Mouse (Mus musculus) intestine, embryonic 14.5 days (tissue): ENCODE results near the gene Gm20431. TPM values are rescaled to one million over a fixed set of nuclear protein-coding genes. Genes with fewer than 3 reads are reported as not detected.
A peak's percentile ranks its signal among the peaks of the same experiment; 100 is the strongest.

Experiments
- ATAC-seq: fragments of 200-750 bp; cut with Nextera tagmentation; replicated peaks from 2 replicates; pipeline ENCODE4 v1.8.0; 2017; ENCODE audit warnings: low read depth, moderate number of reproducible peaks, moderate TSS enrichment, moderate library complexity; ENCODE audit not compliant: low FRiP score, low TSS enrichment
- DNase-seq: peaks from one replicate; pipeline ENCODE4 v3.0.0-alpha.2; 2018; ENCODE audit warnings: low spot score
- H3K27ac ChIP-seq: fragments of 300-500 bp; sonication (generic); 2 replicates; pipeline ENCODE4 v1.5.1; 2014; ENCODE audit warnings: low read depth, mild to moderate bottlenecking, control low read depth
- H3K27me3 ChIP-seq: fragments of 300-500 bp; sonication (generic); replicated peaks from 2 replicates; pipeline ENCODE4 v1.6.1; 2014; ENCODE audit warnings: low read length, control low read depth; ENCODE audit not compliant: control insufficient read depth, insufficient read depth
- H3K36me3 ChIP-seq: fragments of 300-500 bp; sonication (generic); 2 replicates; pipeline ENCODE4 v1.6.1; 2014; ENCODE audit warnings: low read length, control low read depth; ENCODE audit not compliant: control insufficient read depth, insufficient read depth
- H3K4me1 ChIP-seq: fragments of 300-500 bp; sonication (generic); replicated peaks from 2 replicates; pipeline ENCODE4 v1.6.1; 2014; ENCODE audit warnings: low read length, control low read depth, mixed read lengths; ENCODE audit not compliant: control insufficient read depth, insufficient read depth
- H3K4me2 ChIP-seq: fragments of 300-500 bp; sonication (generic); 2 replicates; pipeline ENCODE4 v1.6.1; 2014; ENCODE audit warnings: low read length
- H3K4me3 ChIP-seq: fragments of 300-500 bp; sonication (generic); 2 replicates; pipeline ENCODE4 v1.5.1; 2014; ENCODE audit warnings: low read depth, low read length, control low read depth, mixed read lengths
- H3K9ac ChIP-seq: fragments of 300-500 bp; sonication (generic); 2 replicates; pipeline ENCODE4 v1.6.1; 2014; ENCODE audit warnings: mild to moderate bottlenecking, low read length
- H3K9me3 ChIP-seq: fragments of 300-500 bp; sonication (generic); 2 replicates; pipeline ENCODE4 v1.6.1; 2016; ENCODE audit warnings: low read length, control low read depth; ENCODE audit not compliant: control insufficient read depth
- WGBS: fragments of 180-500 bp; shearing (Covaris S2); extraction: QIAGEN DNeasy Blood & Tissue Kit; methylation state at CpG from one replicate; pipeline ENCODE4 v1.1.7; 2014; 5-methylcytosine and 5-hydroxymethylcytosine counted together
- polyA plus RNA-seq: library from polyadenylated mRNA; unstranded; fragments of >200 nt; fragmentation: Nextera tagmentation; extraction: Ambion mirVana; gene quantifications from 2 replicates; pipeline ENCODE4 v1.2.1, GENCODE M21; 2014

Gm20431 gene
- polyA plus RNA-seq: 6.1 and 7.7 TPM in 2 replicates

DNA sequence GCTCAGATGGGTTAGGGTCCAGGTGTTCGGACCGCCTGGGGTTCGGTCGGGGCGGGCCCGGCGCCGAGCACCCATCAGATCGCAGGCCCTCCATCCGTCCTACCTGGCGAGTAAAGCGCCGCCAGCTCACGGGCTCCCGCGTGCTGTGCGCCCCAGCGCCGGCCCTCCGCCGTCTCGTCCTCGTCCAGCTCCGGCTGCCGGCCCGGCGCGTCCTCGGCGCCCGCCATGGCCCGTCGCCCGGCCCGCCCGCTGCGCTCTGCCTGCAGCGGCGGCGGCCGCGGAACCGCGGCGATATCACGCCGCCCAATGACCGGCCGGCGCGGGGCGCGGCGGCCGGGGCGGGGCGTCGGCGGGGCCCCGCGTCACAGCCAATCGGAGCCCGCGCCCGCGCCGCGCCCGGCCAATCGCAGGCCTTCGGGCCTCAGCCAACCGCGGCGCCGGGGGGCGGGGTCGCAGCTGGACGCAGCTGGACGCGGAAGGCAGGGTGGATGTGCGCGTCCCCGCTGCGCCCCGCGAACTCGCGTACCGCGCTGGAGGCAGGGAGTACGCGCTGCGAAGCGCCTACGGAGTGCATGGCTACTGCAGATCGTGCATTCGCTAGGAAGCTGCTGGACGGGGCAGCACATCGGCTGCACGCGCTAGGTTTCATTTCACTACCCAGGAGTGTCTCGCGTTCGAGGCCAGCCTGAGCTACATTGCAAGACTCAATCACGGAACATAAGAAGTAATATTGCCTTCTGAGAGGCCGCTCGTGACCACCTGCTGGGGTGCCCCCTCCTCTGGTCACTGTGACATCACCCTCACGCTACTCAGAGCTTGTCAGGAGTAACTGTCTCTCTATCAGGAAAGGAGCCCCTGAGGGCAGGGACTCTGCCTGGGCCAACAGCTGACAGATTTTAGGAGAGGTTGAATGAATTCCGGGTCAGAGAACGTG is at the start of gene Gm20431:
Gene Gm20431 (minus strand): TSS at position 227 of the 934 bp plus-strand sequence.
- Histone ChIP-seq H3K36me3 (no peaks in the 10 kb centered on the region), H3K4me2 (peak within 1 kb of the TSS; percentile 85), H3K4me3 (peak within 1 kb of the TSS; percentile 87), H3K9me3 (no peaks in the 10 kb centered on the region), H3K9ac (peak within 1 kb of the TSS; percentile 92), H3K4me1 (peaks cover 16% of the 10 kb centered on the region), H3K27ac (peak within 1 kb of the TSS; percentile 57; the same call in 1 of the 2 replicates), H3K27me3 (0 out of 2 replicates have a peak, but pooled peaks cover 3% of the 10 kb centered on the region)
- WGBS: under 1% methylated on average over 103 of the region's 110 CpGs
- DNase-seq (peak; percentile 92), ATAC-seq (peak; percentile 94)

DNA sequence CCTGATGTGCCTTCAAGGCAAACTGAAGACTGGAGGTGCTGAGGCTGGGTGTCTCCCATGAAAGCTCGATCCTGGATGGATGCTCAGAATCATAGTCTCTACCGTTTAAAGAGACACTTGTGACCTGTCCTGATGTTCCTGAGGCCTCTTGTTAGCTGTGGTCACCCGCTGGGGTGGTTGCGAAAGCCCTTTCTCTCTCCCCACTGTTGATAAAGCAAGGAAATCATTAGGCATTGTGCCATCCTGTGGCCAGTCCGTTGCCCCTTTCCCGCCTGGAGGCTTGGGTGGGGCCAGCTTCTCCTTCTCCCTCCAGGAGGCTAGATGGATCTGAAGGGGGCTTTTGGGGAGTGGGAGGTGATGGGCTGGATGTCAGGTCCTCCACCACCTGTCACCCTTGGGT is 49.3 kb upstream of the Gm20431 start:
- ATAC-seq (no peak), DNase-seq (no peak)
- H3K4me2 ChIP-seq: no peak overlapping the region
- no peaks in the 10 kb centered on the region for H3K4me1 ChIP-seq
- 69% methylated on average over 6 of the region's 6 CpGs for WGBS
- no peak overlapping the region for H3K9ac ChIP-seq
- H3K27me3 ChIP-seq: no peaks in the 10 kb centered on the region
- H3K9me3 ChIP-seq: no peaks in the 10 kb centered on the region
- H3K27ac ChIP-seq: no peak overlapping the region
- H3K36me3 ChIP-seq: no peaks in the 10 kb centered on the region
- no peak overlapping the region for H3K4me3 ChIP-seq

DNA sequence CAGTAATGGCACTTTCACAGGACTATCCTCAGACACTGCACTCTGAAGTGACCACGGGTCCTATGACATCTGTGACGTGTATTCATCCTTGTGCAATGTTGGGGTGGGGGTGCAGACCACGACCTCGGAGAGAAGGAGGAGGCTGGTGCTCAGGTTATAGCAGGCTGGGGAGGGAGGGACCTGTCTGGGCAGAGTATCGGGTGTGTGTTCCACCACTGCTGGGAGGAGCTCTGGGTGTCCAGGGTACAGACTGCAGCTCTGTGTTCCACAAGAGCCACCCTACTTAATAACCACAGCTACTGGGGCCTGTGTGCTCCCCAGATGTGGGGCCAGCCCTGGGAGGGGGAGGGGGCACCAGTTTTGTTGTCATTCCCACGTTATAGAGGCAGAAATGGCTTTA is 48.7 kb upstream of the Gm20431 start:
- ATAC-seq: no peak
- no peaks in the 10 kb centered on the region for H3K27me3 ChIP-seq
- no peak for DNase-seq
- no peak overlapping the region for H3K4me2 ChIP-seq
- H3K36me3 ChIP-seq: no peaks in the 10 kb centered on the region
- no peak overlapping the region for H3K4me3 ChIP-seq
- no peak overlapping the region for H3K27ac ChIP-seq
- no peaks in the 10 kb centered on the region for H3K4me1 ChIP-seq
- no peaks in the 10 kb centered on the region for H3K9me3 ChIP-seq
- WGBS: 60% methylated on average over 6 of the region's 6 CpGs
- no peak overlapping the region for H3K9ac ChIP-seq

DNA sequence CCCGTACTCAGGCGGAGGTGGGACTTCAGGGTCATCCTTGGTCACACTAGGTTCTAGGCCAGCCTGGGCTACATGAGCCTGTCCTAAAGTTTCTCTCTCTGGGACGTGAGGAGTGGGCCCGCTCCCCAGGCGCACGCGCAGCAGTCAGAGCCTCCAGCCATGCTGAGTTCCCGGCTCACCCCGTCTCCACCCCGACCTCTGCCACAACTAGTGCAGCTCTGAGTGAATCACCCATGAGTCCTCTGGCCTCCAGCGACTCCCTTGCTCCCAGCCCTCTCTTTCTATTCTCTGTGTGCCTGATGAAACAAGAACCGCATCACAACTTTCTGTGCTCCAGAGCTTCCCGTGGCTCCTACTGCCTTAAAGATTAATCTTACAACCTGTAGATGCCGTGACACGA is 47.1 kb upstream of the Gm20431 start:
- no peak overlapping the region for H3K4me2 ChIP-seq
- H3K4me1 ChIP-seq: no peaks in the 10 kb centered on the region
- ATAC-seq (no peak), DNase-seq (no peak)
- no peaks in the 10 kb centered on the region for H3K36me3 ChIP-seq
- 55% methylated on average over 15 of the region's 15 CpGs for WGBS
- H3K9ac ChIP-seq: no peak overlapping the region
- H3K27ac ChIP-seq: no peak overlapping the region
- H3K4me3 ChIP-seq: no peak overlapping the region
- no peaks in the 10 kb centered on the region for H3K9me3 ChIP-seq
- no peaks in the 10 kb centered on the region for H3K27me3 ChIP-seq

DNA sequence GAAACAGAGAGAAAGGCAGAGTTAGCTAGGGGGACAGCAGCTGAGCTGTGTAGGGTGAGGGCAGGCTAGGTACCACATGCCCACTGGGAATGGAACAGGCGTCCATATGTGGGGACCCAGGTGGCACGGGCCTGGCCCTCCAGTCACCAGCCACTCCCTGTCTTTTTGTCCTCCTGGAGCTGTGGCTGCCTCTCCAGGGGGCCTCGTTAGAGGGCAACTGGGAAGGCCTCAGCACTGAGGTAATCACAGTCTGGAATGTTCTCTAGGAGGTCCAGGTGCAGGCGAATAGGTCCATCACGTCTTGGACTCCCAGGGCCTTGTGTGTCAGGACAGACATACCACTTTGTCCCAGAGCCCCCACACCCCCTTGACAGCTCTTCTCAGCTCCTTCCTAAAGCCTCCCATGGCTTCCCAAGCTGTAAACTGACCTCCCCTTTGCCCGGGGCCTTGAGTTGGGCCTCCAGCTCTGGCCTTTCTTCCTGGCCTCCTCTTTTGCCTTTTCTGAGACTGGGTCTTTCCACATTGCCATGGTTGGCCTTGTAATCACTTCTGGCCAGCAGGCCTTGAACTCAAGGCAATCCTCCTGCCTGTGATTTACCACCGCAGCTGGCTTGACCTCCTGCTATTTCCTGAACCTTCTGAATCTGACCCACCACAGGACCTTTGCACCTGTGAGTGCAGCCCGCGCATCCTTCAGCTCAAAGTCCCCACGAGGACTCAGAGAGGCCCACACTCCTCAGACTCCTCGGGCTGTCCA is 45.1 kb upstream of the Gm20431 start:
- H3K9ac ChIP-seq: no peak overlapping the region
- no peak for ATAC-seq

DNA sequence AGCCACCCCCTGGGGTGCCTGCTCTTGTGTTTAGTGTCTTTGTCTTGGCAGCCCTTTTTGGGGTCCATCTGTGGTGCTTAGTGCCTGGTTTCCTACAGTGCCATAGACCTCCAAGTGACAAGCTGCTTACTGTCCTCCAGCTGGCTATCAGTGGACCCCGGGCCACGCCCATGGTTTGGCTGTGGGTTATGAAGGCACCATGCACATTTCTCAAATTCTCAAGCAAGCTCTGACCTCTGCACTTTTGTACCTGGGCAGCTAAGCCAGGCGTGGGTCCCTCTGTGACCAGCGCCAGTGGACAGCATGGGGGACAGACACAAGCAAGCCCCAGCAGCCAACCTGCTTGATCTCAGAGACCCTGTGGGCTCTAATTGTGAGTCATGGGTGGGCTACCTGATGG is 43.1 kb upstream of the Gm20431 start:
- WGBS: 87% methylated on average over 4 of the region's 4 CpGs
- H3K36me3 ChIP-seq: no peaks in the 10 kb centered on the region
- H3K9ac ChIP-seq: no peak overlapping the region
- H3K9me3 ChIP-seq: no peaks in the 10 kb centered on the region
- no peak overlapping the region for H3K27ac ChIP-seq
- H3K4me2 ChIP-seq: no peak overlapping the region
- no peaks in the 10 kb centered on the region for H3K27me3 ChIP-seq
- no peak overlapping the region for H3K4me3 ChIP-seq
- ATAC-seq (no peak), DNase-seq (no peak)
- H3K4me1 ChIP-seq: no peaks in the 10 kb centered on the region

More for the DNA sequence above, 45.1 kb upstream of the Gm20431 start:
- DNase-seq: no peak
- H3K4me3 ChIP-seq: no peak overlapping the region
- H3K27me3 ChIP-seq: no peaks in the 10 kb centered on the region
- no peak overlapping the region for H3K27ac ChIP-seq
- no peak overlapping the region for H3K4me2 ChIP-seq
- WGBS: 79% methylated on average over 11 of the region's 11 CpGs
- no peaks in the 10 kb centered on the region for H3K4me1 ChIP-seq
- H3K36me3 ChIP-seq: no peaks in the 10 kb centered on the region
- H3K9me3 ChIP-seq: no peaks in the 10 kb centered on the region

DNA sequence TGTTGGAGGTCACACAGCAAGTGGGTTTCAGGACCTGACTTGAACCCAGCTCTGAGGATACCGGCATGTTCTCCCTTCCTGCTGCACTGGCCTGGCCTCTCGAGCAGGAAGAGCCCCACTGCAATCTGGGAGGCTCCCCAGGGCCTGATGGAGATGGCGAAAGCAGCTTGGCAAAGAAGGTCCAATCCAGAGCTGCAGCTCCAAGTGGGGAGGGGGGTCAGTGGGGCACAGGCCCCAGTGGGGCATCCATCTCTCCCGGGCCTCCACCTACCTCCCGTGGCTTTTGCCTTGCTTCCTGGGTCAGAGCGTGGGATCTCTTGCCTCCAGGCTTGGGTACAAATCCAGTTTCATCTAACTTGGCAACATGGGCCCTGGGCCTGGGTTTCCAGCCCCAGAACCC is 40.8 kb upstream of the Gm20431 start:
- Histone ChIP-seq H3K4me3 (no peak overlapping the region), H3K27me3 (no peaks in the 10 kb centered on the region), H3K9ac (no peak overlapping the region), H3K36me3 (no peaks in the 10 kb centered on the region), H3K4me1 (peaks cover 5% of the 10 kb centered on the region; the same call in 1 of the 2 replicates), H3K9me3 (no peaks in the 10 kb centered on the region), H3K27ac (no peak overlapping the region), H3K4me2 (no peak overlapping the region)
- WGBS: 79% methylated on average over 6 of the region's 6 CpGs
- ATAC-seq: no peak
- no peak for DNase-seq

DNA sequence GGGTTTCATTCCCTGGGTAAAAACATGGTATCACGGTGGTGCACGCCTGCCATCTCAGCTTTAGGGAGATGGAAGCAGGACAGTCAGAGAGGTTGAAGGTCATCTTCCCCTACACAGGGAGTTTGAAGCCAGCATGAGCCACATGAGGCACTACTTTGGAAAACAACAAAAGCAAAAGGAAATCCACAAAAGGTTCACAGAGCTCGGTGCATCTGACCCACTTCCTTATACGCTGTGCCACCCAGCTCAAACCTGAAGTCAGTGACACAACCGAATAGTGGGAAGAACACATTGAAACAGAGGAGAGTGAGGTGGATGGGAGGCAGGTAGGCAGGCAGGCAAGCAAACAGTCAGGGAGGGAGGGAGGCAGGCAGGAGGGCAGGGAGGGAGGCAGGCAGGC is 40.2 kb upstream of the Gm20431 start:
- Histone ChIP-seq H3K36me3 (no peaks in the 10 kb centered on the region), H3K27ac (no peak overlapping the region), H3K4me2 (no peak overlapping the region), H3K9ac (no peak overlapping the region), H3K4me3 (no peak overlapping the region), H3K4me1 (peaks cover 5% of the 10 kb centered on the region; the same call in 1 of the 2 replicates), H3K9me3 (no peaks in the 10 kb centered on the region), H3K27me3 (no peaks in the 10 kb centered on the region)
- ATAC-seq: no peak
- no peak for DNase-seq
- WGBS: 72% methylated on average over 5 of the region's 5 CpGs
